Mouse (Mus musculus) cortical plate, adult 2 months (tissue): ENCODE results near the gene Ccdc33.

Experiments
- CTCF ChIP-seq: fragments of 200-500 bp; IDR thresholded peaks from 2 replicates; pipeline ENCODE4 v1.5.1; 2011; ENCODE audit warnings: mild to moderate bottlenecking, control low read depth, low read length; ENCODE audit not compliant: insufficient read depth; ENCODE audit errors: extremely low read depth
- POLR2A ChIP-seq: fragments of 200-500 bp; IDR thresholded peaks from 2 replicates; pipeline ENCODE4 v1.6.1; 2011; ENCODE audit warnings: mild to moderate bottlenecking, low read length, control low read depth; ENCODE audit not compliant: insufficient read depth; ENCODE audit errors: extremely low read depth

- TF ChIP-seq CTCF (no peak), POLR2A (no peak)
Measured at GRCm38 (mm10) chr9:58125085-58125484, 6.5 kb upstream of the Ccdc33 start.
